Mouse (Mus musculus) forebrain, embryonic 11.5 days (tissue): ENCODE results near the gene Igfbp7. TPM values are rescaled to one million over a fixed set of nuclear protein-coding genes. Genes with fewer than 3 reads are reported as not detected.
"Not testable (repeated sequence)": the region's sequence is repeated elsewhere in the genome, so short reads cannot be mapped to it uniquely, and the experiment has no call there.

Experiments
- ATAC-seq: fragments of 200-750 bp; cut with Nextera tagmentation; replicated peaks from 2 replicates; pipeline ENCODE4 v1.8.0; 2017; ENCODE audit warnings: moderate TSS enrichment; ENCODE audit not compliant: low FRiP score
- DNase-seq: peaks from one replicate; pipeline ENCODE4 v3.0.0-alpha.2; 2017; ENCODE audit warnings: low spot score
- H3K27ac ChIP-seq: fragments of 300-500 bp; sonication (generic); 2 replicates; pipeline ENCODE4 v1.5.1; 2014; ENCODE audit warnings: low read depth, low read length
- H3K27me3 ChIP-seq: fragments of 300-500 bp; sonication (generic); 2 replicates; pipeline ENCODE4 v1.6.1; 2014; ENCODE audit warnings: mild to moderate bottlenecking, low read length, mixed read lengths; ENCODE audit not compliant: control insufficient read depth, insufficient read depth
- H3K36me3 ChIP-seq: fragments of 300-500 bp; sonication (generic); 2 replicates; pipeline ENCODE4 v1.6.1; 2014; ENCODE audit warnings: mild to moderate bottlenecking, low read length, moderate library complexity, mixed read lengths; ENCODE audit not compliant: control insufficient read depth, insufficient read depth
- H3K4me1 ChIP-seq: fragments of 300-500 bp; sonication (generic); replicated peaks from 2 replicates; pipeline ENCODE4 v1.6.1; 2014; ENCODE audit warnings: low read length, mixed read lengths; ENCODE audit not compliant: control insufficient read depth, insufficient read depth
- H3K4me2 ChIP-seq: fragments of 300-500 bp; sonication (generic); 2 replicates; pipeline ENCODE4 v1.6.1; 2014; ENCODE audit warnings: low read depth, mild to moderate bottlenecking, low read length, moderate library complexity, mixed read lengths; ENCODE audit not compliant: severe bottlenecking
- H3K4me3 ChIP-seq: fragments of 300-500 bp; sonication (generic); 2 replicates; pipeline ENCODE4 v1.5.1; 2014; ENCODE audit warnings: low read depth, low read length
- H3K9ac ChIP-seq: fragments of 300-500 bp; sonication (generic); 2 replicates; pipeline ENCODE4 v1.6.1; 2014; ENCODE audit warnings: low read length
- H3K9me3 ChIP-seq: fragments of 300-500 bp; sonication (generic); 2 replicates; pipeline ENCODE4 v1.6.1; 2016; ENCODE audit warnings: low read length, mixed read lengths; ENCODE audit not compliant: control insufficient read depth
- WGBS: fragments of 180-500 bp; shearing (Covaris S2); extraction: QIAGEN DNeasy Blood & Tissue Kit; methylation state at CpG from one replicate; pipeline ENCODE4 v1.1.7; 2014; 5-methylcytosine and 5-hydroxymethylcytosine counted together
- polyA plus RNA-seq: library from polyadenylated mRNA; unstranded; fragments of >200 nt; fragmentation: Nextera tagmentation; extraction: Ambion mirVana; gene quantifications from 2 replicates; pipeline ENCODE4 v1.2.1, GENCODE M21; 2014

Gene Igfbp7
- polyA plus RNA-seq, 1 experiment from 2014 or later: 15.4 TPM

GRCm38 (mm10) chr5:77419537-77419936, 11.7 kb upstream of the Igfbp7 start:
- not testable (repeated sequence) for H3K4me1 ChIP-seq, H3K36me3 ChIP-seq, H3K4me3 ChIP-seq, DNase-seq, H3K4me2 ChIP-seq, ATAC-seq, H3K9ac ChIP-seq, H3K27ac ChIP-seq, H3K9me3 ChIP-seq, H3K27me3 ChIP-seq
- WGBS: 69% methylated on average over 4 of the region's 4 CpGs

GRCm38 (mm10) chr5:77416058-77416457, 8.2 kb upstream of the Igfbp7 start:
- no peaks in the 10 kb centered on the region for H3K9me3 ChIP-seq
- H3K27ac ChIP-seq: no peak overlapping the region
- no peaks in the 10 kb centered on the region for H3K36me3 ChIP-seq
- no peak overlapping the region for H3K4me2 ChIP-seq
- H3K4me3 ChIP-seq: no peak overlapping the region
- no peaks in the 10 kb centered on the region for H3K4me1 ChIP-seq
- DNase-seq: no peak
- 89% methylated on average over 6 of the region's 6 CpGs for WGBS
- no peak for ATAC-seq
- no peak overlapping the region for H3K9ac ChIP-seq
- H3K27me3 ChIP-seq: no peaks in the 10 kb centered on the region

DNA sequence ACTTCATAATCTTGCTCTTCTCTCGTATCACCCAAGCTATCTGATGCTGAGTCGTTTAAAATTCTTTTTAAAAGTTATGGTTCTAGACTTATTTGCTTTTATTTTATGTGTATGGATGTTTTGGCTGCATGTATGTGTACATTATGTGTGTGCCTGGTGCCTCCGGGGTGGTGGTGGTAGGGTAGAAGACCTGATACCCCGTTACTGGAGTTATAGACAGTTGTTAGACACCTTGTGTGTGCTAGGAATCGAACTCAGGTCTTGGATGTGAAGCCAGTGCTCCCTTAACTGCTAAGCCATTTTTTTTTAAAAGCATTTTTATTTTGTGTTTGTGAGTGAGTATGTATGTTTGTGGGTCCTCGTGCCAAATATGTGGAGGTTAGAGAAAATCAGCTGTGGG, 689 bp upstream of the Igfbp7 start:
- ATAC-seq (no peak), DNase-seq (no peak)
- H3K9me3 ChIP-seq: no peaks in the 10 kb centered on the region
- H3K4me3 ChIP-seq: no peak overlapping the region
- H3K4me2 ChIP-seq: no peak overlapping the region
- no peak overlapping the region for H3K27ac ChIP-seq
- peaks cover 12% of the 10 kb centered on the region for H3K27me3 ChIP-seq
- H3K4me1 ChIP-seq: no peaks in the 10 kb centered on the region
- no peaks in the 10 kb centered on the region for H3K36me3 ChIP-seq
- WGBS: 92% methylated on average over 6 of the region's 6 CpGs
- no peak overlapping the region for H3K9ac ChIP-seq

DNA sequence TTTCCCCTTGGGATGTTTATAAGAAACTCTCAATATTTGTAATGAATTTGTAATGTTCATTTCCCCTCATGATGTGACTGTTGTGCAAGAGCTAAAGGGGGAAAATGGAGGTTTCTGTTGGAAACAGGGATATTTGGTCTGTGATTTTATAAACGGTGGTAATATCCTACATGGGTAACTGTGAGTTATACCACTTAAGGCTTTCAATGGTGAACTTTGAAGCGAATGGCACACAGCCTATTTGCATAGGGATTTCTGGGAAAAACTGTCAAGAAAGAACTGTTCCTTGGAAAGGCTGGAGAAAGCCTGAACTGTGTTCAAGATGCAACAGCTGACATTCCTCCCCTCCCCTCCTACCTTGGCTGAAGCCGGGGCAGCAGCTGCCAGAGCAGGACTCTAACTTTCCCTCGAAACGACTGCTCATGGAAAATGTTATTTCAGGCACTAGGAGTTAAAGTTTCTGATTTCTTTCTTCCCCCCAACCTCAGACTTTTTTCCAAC, 1.4 kb downstream of the Igfbp7 start:
- H3K27ac ChIP-seq: no peak overlapping the region
- DNase-seq (no peak), ATAC-seq (no peak)
- no peak overlapping the region for H3K9ac ChIP-seq
- no peaks in the 10 kb centered on the region for H3K36me3 ChIP-seq
- H3K4me2 ChIP-seq: no peak overlapping the region
- peaks cover 12% of the 10 kb centered on the region for H3K27me3 ChIP-seq
- H3K4me3 ChIP-seq: no peak overlapping the region
- 63% methylated on average over 5 of the region's 5 CpGs for WGBS
- no peaks in the 10 kb centered on the region for H3K4me1 ChIP-seq
- H3K9me3 ChIP-seq: no peaks in the 10 kb centered on the region

GRCm38 (mm10) chr5:77405455-77406057, 2.3 kb downstream of the Igfbp7 start:
- no peak for DNase-seq
- no peak overlapping the region for H3K9ac ChIP-seq
- no peak for ATAC-seq
- 74% methylated on average over 5 of the region's 5 CpGs for whole genome bisulfite sequencing
- H3K4me1 ChIP-seq: no peaks in the 10 kb centered on the region
- no peak overlapping the region for H3K4me2 ChIP-seq
- peaks cover 12% of the 10 kb centered on the region for H3K27me3 ChIP-seq
- no peaks in the 10 kb centered on the region for H3K9me3 ChIP-seq
- H3K4me3 ChIP-seq: no peak overlapping the region
- H3K36me3 ChIP-seq: no peaks in the 10 kb centered on the region
- no peak overlapping the region for H3K27ac ChIP-seq

DNA sequence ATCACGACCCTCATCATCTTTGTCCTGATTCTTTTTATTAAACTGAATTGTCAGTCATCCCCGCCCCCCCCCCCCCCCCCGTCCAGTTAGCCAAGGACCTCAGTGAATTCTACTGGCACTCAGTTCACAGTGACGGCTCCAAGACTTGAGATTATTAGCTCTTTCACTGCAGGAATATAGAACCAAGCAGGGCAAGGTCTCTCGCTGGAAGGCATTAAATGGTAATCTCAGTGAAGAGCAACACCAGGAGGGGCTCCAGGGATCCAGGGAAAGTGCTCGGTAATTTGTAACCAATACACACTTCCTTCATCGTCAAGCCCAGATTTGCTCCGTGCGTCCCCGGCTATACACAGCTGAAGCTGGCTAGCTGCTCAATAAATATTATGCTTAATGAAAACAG, 2.9 kb downstream of the Igfbp7 start:
- no peak for ATAC-seq
- H3K9ac ChIP-seq: no peak overlapping the region
- H3K9me3 ChIP-seq: no peaks in the 10 kb centered on the region
- H3K4me3 ChIP-seq: no peak overlapping the region
- peaks cover 12% of the 10 kb centered on the region for H3K27me3 ChIP-seq
- no peak overlapping the region for H3K4me2 ChIP-seq
- 68% methylated on average over 10 of the region's 10 CpGs for WGBS
- H3K36me3 ChIP-seq: no peaks in the 10 kb centered on the region
- no peak overlapping the region for H3K27ac ChIP-seq
- no peak for DNase-seq
- H3K4me1 ChIP-seq: no peaks in the 10 kb centered on the region

GRCm38 (mm10) chr5:77402901-77403300, 4.9 kb downstream of the Igfbp7 start:
- H3K4me3 ChIP-seq: no peak overlapping the region
- ATAC-seq (no peak), DNase-seq (no peak)
- H3K4me1 ChIP-seq: no peaks in the 10 kb centered on the region; the same call in 1 of the 2 replicates
- no peak overlapping the region for H3K9ac ChIP-seq
- H3K4me2 ChIP-seq: no peak overlapping the region
- H3K27ac ChIP-seq: no peak overlapping the region
- 90% methylated on average over 5 of the region's 5 CpGs for WGBS
- H3K27me3 ChIP-seq: peaks cover 7% of the 10 kb centered on the region
- H3K36me3 ChIP-seq: no peaks in the 10 kb centered on the region
- H3K9me3 ChIP-seq: no peaks in the 10 kb centered on the region

GRCm38 (mm10) chr5:77402137-77402536, 5.7 kb downstream of the Igfbp7 start:
- no peak for ATAC-seq
- Histone ChIP-seq H3K36me3 (no peaks in the 10 kb centered on the region), H3K4me2 (no peak overlapping the region), H3K27me3 (peaks cover 4% of the 10 kb centered on the region; the same call in 1 of the 2 replicates), H3K4me1 (no peaks in the 10 kb centered on the region; the same call in 1 of the 2 replicates), H3K4me3 (no peak overlapping the region), H3K9me3 (no peaks in the 10 kb centered on the region), H3K9ac (no peak overlapping the region), H3K27ac (no peak overlapping the region)
- 79% methylated on average over 5 of the region's 5 CpGs for WGBS
- no peak for DNase-seq

GRCm38 (mm10) chr5:77400823-77401222, 7.0 kb downstream of the Igfbp7 start:
- Histone ChIP-seq H3K9ac (no peak overlapping the region), H3K9me3 (no peaks in the 10 kb centered on the region), H3K4me1 (no peaks in the 10 kb centered on the region; the same call in 1 of the 2 replicates), H3K4me2 (no peak overlapping the region), H3K36me3 (no peaks in the 10 kb centered on the region), H3K27me3 (no peaks in the 10 kb centered on the region), H3K4me3 (no peak overlapping the region), H3K27ac (no peak overlapping the region)
- ATAC-seq (no peak), DNase-seq (no peak)
- 88% methylated on average over 6 of the region's 6 CpGs for WGBS
